Mouse (Mus musculus) small intestine, adult 2 months (tissue): ENCODE measurements at regions not wholly inside any gene's neighbourhood (a gene's known extent, or its start where the extent isn't known, plus 50 kb on each side); places are given as distances from the start of the nearest gene placed in this dataset.

Experiments used
- H3K27ac ChIP-seq: fragments of 200-500 bp; 2 replicates; pipeline ENCODE4 v1.5.1; 2012; ENCODE audit warnings: low read depth, low read length, control low read depth, inconsistent platforms; ENCODE audit not compliant: insufficient read depth
- H3K27me3 ChIP-seq: fragments of 200-500 bp; 2 replicates; pipeline ENCODE4 v1.6.1; 2012; ENCODE audit warnings: mild to moderate bottlenecking, moderate library complexity, low read length, inconsistent platforms; ENCODE audit not compliant: control insufficient read depth, insufficient read depth
- H3K36me3 ChIP-seq: fragments of 200-500 bp; 2 replicates; pipeline ENCODE4 v1.6.1; 2012; ENCODE audit warnings: mild to moderate bottlenecking, low read length, control low read depth, inconsistent platforms; ENCODE audit not compliant: control insufficient read depth, insufficient read depth
- H3K4me1 ChIP-seq: fragments of 200-500 bp; 2 replicates; pipeline ENCODE4 v1.6.1; 2012; ENCODE audit warnings: low read length, inconsistent platforms, mixed read lengths; ENCODE audit not compliant: control insufficient read depth, insufficient read depth, insufficient read length
- H3K4me3 ChIP-seq: fragments of 200-500 bp; 2 replicates; pipeline ENCODE4 v1.5.1; 2012; ENCODE audit warnings: low read depth, mild to moderate bottlenecking, control low read depth, inconsistent platforms, low read length, moderate library complexity
- CTCF ChIP-seq: fragments of 200-500 bp; IDR thresholded peaks from 2 replicates; pipeline ENCODE4 v1.5.1; 2012; ENCODE audit warnings: low read depth, mild to moderate bottlenecking, control low read depth, inconsistent platforms, low read length, moderate library complexity, mixed read lengths; ENCODE audit not compliant: insufficient replicate concordance, insufficient read length; ENCODE audit errors: extremely low read depth
- POLR2A ChIP-seq: fragments of 200-500 bp; IDR thresholded peaks from 2 replicates; pipeline ENCODE4 v1.6.1; 2012; ENCODE audit warnings: low read depth, mild to moderate bottlenecking, control low read depth, inconsistent platforms, low read length, moderate library complexity
- WGBS: fragments of 180-500 bp; shearing (Covaris S2); methylation state at CpG from one replicate; pipeline ENCODE4 v1.1.7; 2018; 5-methylcytosine and 5-hydroxymethylcytosine counted together

GRCm38 (mm10) chr16:30160399-30160798 is 96.2 kb downstream of the Hes1 start:
- Histone ChIP-seq H3K4me1 (peaks cover 3% of the 10 kb centered on the region; the same call in 1 of the 2 replicates), H3K27me3 (no peaks in the 10 kb centered on the region), H3K27ac (no peak overlapping the region), H3K4me3 (no peak overlapping the region), H3K36me3 (no peaks in the 10 kb centered on the region)
- WGBS = 14% methylated on average over 2 of the region's 2 CpGs
- no peak for TF ChIP-seq POLR2A
- no peak for TF ChIP-seq CTCF

GRCm38 (mm10) chr16:30163303-30163702 is 99.1 kb downstream of the Hes1 start:
- no peaks in the 10 kb centered on the region for H3K27me3 ChIP-seq
- peaks cover 3% of the 10 kb centered on the region; the same call in 1 of the 2 replicates for H3K4me1 ChIP-seq
- H3K27ac ChIP-seq = no peak overlapping the region
- H3K4me3 ChIP-seq = no peak overlapping the region
- 44% methylated on average over 4 of the region's 4 CpGs for WGBS
- no peaks in the 10 kb centered on the region for H3K36me3 ChIP-seq
- TF ChIP-seq CTCF (no peak), POLR2A (no peak)

- 66% methylated on average over 3 of the region's 3 CpGs for WGBS
- TF ChIP-seq CTCF = no peak; the same call in 1 of the 2 replicates
- no peak for TF ChIP-seq POLR2A
Measured at GRCm38 (mm10) chr16:30165667-30166180, 101.5 kb downstream of the Hes1 start.

GRCm38 (mm10) chr16:30171381-30172079 is 95.8 kb downstream of the Cpn2 start:
- H3K27ac ChIP-seq = no peak overlapping the region
- TF ChIP-seq POLR2A (no peak), CTCF (no peak)

More at GRCm38 (mm10) chr16:30165667-30166180, 101.5 kb downstream of the Hes1 start:
- Histone ChIP-seq H3K4me3 (no peak overlapping the region), H3K36me3 (no peaks in the 10 kb centered on the region), H3K4me1 (no peaks in the 10 kb centered on the region), H3K27ac (no peak overlapping the region), H3K27me3 (no peaks in the 10 kb centered on the region)

GRCm38 (mm10) chr16:30172136-30172731 is 95.1 kb downstream of the Cpn2 start:
- no peak overlapping the region for H3K4me3 ChIP-seq
- TF ChIP-seq POLR2A = no peak
- TF ChIP-seq CTCF = no peak
- no peaks in the 10 kb centered on the region for H3K27me3 ChIP-seq
- 79% methylated on average over 13 of the region's 13 CpGs for WGBS
- no peaks in the 10 kb centered on the region for H3K36me3 ChIP-seq
- peaks cover 14% of the 10 kb centered on the region for H3K4me1 ChIP-seq
- peak overlapping the region; percentile 9; the same call in 1 of the 2 replicates for H3K27ac ChIP-seq

More at GRCm38 (mm10) chr16:30171381-30172079, 95.8 kb downstream of the Cpn2 start:
- 54% methylated on average over 24 of the region's 24 CpGs for WGBS
- H3K36me3 ChIP-seq = no peaks in the 10 kb centered on the region
- peaks cover 14% of the 10 kb centered on the region for H3K4me1 ChIP-seq
- H3K27me3 ChIP-seq = no peaks in the 10 kb centered on the region
- H3K4me3 ChIP-seq = no peak overlapping the region

- Histone ChIP-seq H3K36me3 (no peaks in the 10 kb centered on the region), H3K27me3 (no peaks in the 10 kb centered on the region), H3K4me1 (peaks cover 14% of the 10 kb centered on the region), H3K27ac (no peak overlapping the region), H3K4me3 (no peak overlapping the region)
- WGBS = 74% methylated on average over 9 of the region's 9 CpGs
- no peak for TF ChIP-seq CTCF
- TF ChIP-seq POLR2A = no peak
Measured at GRCm38 (mm10) chr16:30172798-30173202, 94.5 kb downstream of the Cpn2 start.
